In genomic region chr1:100971361-100971760, GRCm38 (mm10) we compare ENCODE assay signal across 25 mouse cellular contexts.
"Had no signal": no experiment of that assay in that cellular context is flagged by ENCODE, and none has a peak within 500 bp of the region (broad histone marks: within the 10 kb centered on the region; RNA-seq: fewer than 3 reads in every experiment).

No protein-coding gene starts in this region.

- H3K9ac ChIP-seq: embryonic facial prominence, embryonic 12.5 days; embryonic facial prominence, embryonic 13.5 days; embryonic facial prominence, embryonic 15.5 days; forebrain, embryonic 12.5 days; forebrain, embryonic 13.5 days; forebrain, embryonic 15.5 days; forebrain, postnatal 0 days had no signal

- DNase-seq: cerebellum, adult 9-10 months; cerebellum, adult 9-11 months; cerebellum, postnatal 10 days; cerebellum, postnatal 14 days; cerebellum, postnatal 25 days; cerebellum, postnatal 36 days; embryo, embryonic 11 days; forebrain, postnatal 0 days; gastrocnemius, adult 2 months; gastrocnemius, postnatal 10 days; gastrocnemius, postnatal 14 days; gastrocnemius, postnatal 25 days; gastrocnemius, postnatal 36 days; heart, adult 11 months; heart, adult 18-20 months; heart, adult 2 months had no signal

- H3K9me3 ChIP-seq: embryonic facial prominence, embryonic 10.5 days; embryonic facial prominence, embryonic 12.5 days; embryonic facial prominence, embryonic 13.5 days; embryonic facial prominence, embryonic 15.5 days; forebrain, embryonic 10.5 days; forebrain, embryonic 12.5 days; forebrain, embryonic 13.5 days; forebrain, embryonic 15.5 days had no signal

- H3K4me3 ChIP-seq: embryonic facial prominence, embryonic 10.5 days; embryonic facial prominence, embryonic 12.5 days; embryonic facial prominence, embryonic 13.5 days; embryonic facial prominence, embryonic 15.5 days; erythroblast, embryonic 14.5 days; forebrain, embryonic 10.5 days; forebrain, embryonic 12.5 days; forebrain, embryonic 13.5 days; forebrain, embryonic 15.5 days; gastrocnemius, adult 2 months; heart, adult 2 months had no signal

- H3K27me3 ChIP-seq: embryonic facial prominence, embryonic 12.5 days; embryonic facial prominence, embryonic 13.5 days; embryonic facial prominence, embryonic 15.5 days; forebrain, embryonic 12.5 days; forebrain, embryonic 13.5 days; forebrain, embryonic 15.5 days had no signal

- H3K36me3 ChIP-seq: embryonic facial prominence, embryonic 10.5 days; embryonic facial prominence, embryonic 12.5 days; embryonic facial prominence, embryonic 13.5 days; embryonic facial prominence, embryonic 15.5 days; forebrain, embryonic 10.5 days; forebrain, embryonic 12.5 days; forebrain, embryonic 15.5 days had no signal

- H3K27ac ChIP-seq: embryonic facial prominence, embryonic 10.5 days; embryonic facial prominence, embryonic 12.5 days; embryonic facial prominence, embryonic 13.5 days; embryonic facial prominence, embryonic 15.5 days; forebrain, embryonic 10.5 days; forebrain, embryonic 12.5 days; forebrain, embryonic 13.5 days; forebrain, embryonic 15.5 days; gastrocnemius, adult 2 months; heart, adult 2 months had no signal

- H3K4me1 ChIP-seq: embryonic facial prominence, embryonic 10.5 days; embryonic facial prominence, embryonic 12.5 days; embryonic facial prominence, embryonic 13.5 days; embryonic facial prominence, embryonic 15.5 days; forebrain, embryonic 10.5 days; forebrain, embryonic 12.5 days; forebrain, embryonic 13.5 days; forebrain, embryonic 15.5 days had no signal
